Mouse (Mus musculus): ENCODE measurements around the gene Pum3.
"Not testable (repeated sequence)": the region's sequence is repeated elsewhere in the genome, so short reads cannot be mapped to it uniquely, and the experiment has no call there.

Gene Pum3

GRCm38 (mm10) chr19:27392431-27392830 lies 37.2 kb downstream of the Pum3 start:
- no peak for DNase-seq

GRCm38 (mm10) chr19:27391344-27391743 lies 38.3 kb downstream of the Pum3 start:
- no peak for DNase-seq

GRCm38 (mm10) chr19:27389566-27389965 lies 40.1 kb downstream of the Pum3 start:
- not testable (repeated sequence) for DNase-seq

- DNase-seq = no peak
These were observed 44.3 kb downstream of the Pum3 start for GRCm38 (mm10) chr19:27385304-27385703.

GRCm38 (mm10) chr19:27383266-27383665 lies 46.4 kb downstream of the Pum3 start:
- DNase-seq = no peak

- DNase-seq = no peak
These were observed 47.5 kb downstream of the Pum3 start for GRCm38 (mm10) chr19:27382131-27382530.

GRCm38 (mm10) chr19:27379712-27380401 lies 49.8 kb downstream of the Pum3 start:
- no peak for DNase-seq

GRCm38 (mm10) chr19:27370784-27371183 lies 58.8 kb downstream of the Pum3 start:
- no peak for DNase-seq

GRCm38 (mm10) chr19:27370174-27370573 lies 59.5 kb downstream of the Pum3 start:
- DNase-seq = no peak

- DNase-seq = no peak
These were observed 60.0 kb downstream of the Pum3 start for GRCm38 (mm10) chr19:27369461-27370135.

GRCm38 (mm10) chr19:27366113-27366746 lies 63.4 kb downstream of the Pum3 start:
- no peak for DNase-seq

GRCm38 (mm10) chr19:27364521-27364931 lies 65.1 kb downstream of the Pum3 start:
- peak; percentile 51 to 62 for DNase-seq

GRCm38 (mm10) chr19:27363891-27364290 lies 65.7 kb downstream of the Pum3 start:
- DNase-seq = peak in 1 of 2 experiments; percentile 12

GRCm38 (mm10) chr19:27360381-27360780 lies 69.2 kb downstream of the Pum3 start:
- DNase-seq = no peak

GRCm38 (mm10) chr19:27351700-27352099 lies 77.9 kb downstream of the Pum3 start:
- DNase-seq = peak in 1 of 2 experiments; percentile 10

- DNase-seq = no peak
These were observed 83.1 kb downstream of the Pum3 start for GRCm38 (mm10) chr19:27346501-27346900.

Measured in kidney, postnatal 4 days (tissue).